Comparison of ENCODE assay signal across 12 mouse cellular contexts in the genomic region with DNA sequence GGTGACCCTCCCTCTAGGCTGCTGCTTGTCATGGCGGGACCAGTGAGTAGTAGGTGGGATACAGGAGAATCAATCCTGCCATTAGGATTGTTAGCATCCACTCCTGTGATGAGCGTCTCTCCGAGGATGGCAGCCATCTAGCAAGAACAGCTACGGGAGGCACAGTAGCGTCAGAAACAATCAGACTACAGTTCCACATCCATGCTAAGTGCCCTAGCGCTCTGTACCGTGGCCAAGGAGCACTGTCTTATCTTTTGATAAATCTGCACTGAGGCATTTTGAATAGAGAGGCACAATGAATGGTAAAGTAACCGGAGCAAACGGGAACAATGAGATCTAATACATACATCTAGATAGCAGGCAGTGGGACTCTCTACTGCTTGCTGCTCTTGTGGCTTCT. TPM values are rescaled to one million over a fixed set of nuclear protein-coding genes. Genes with fewer than 3 reads are reported as not detected.
DNase-seq lines count a peak whose midpoint lies in the region; ATAC-seq lines count a peak whose summit lies in the region.
"Had no signal": no experiment of that assay in that cellular context is flagged by ENCODE, and none has a peak within 500 bp of the region (broad histone marks: within the 10 kb centered on the region; RNA-seq: fewer than 3 reads in every experiment).

No protein-coding gene starts in this region.

- no peaks in the 10 kb centered on the region for H3K9me3 ChIP-seq in forebrain, embryonic 13.5 days (replicated peaks)
- H3K9me3 ChIP-seq in forebrain, embryonic 10.5 days: no peaks in the 10 kb centered on the region
- H3K9me3 ChIP-seq in neural tube, embryonic 13.5 days: no peaks in the 10 kb centered on the region
- H3K9me3 ChIP-seq in liver, embryonic 13.5 days (replicated peaks): no peaks in the 10 kb centered on the region
- H3K9me3 ChIP-seq in kidney, embryonic 15.5 days (replicated peaks): no peaks in the 10 kb centered on the region
- no peaks in the 10 kb centered on the region for H3K9me3 ChIP-seq in embryonic facial prominence, embryonic 10.5 days
- H3K9me3 ChIP-seq: embryonic facial prominence, embryonic 15.5 days; limb, embryonic 10.5 days had no signal

- H3K27me3 ChIP-seq in forebrain, embryonic 13.5 days: no peaks in the 10 kb centered on the region
- H3K27me3 ChIP-seq in forebrain, embryonic 10.5 days (ENCODE audit: poor library complexity, severe bottlenecking): no peaks in the 10 kb centered on the region
- H3K27me3 ChIP-seq in neural tube, embryonic 13.5 days: no peaks in the 10 kb centered on the region
- no peaks in the 10 kb centered on the region for H3K27me3 ChIP-seq in liver, embryonic 13.5 days
- H3K27me3 ChIP-seq in kidney, embryonic 15.5 days: no peaks in the 10 kb centered on the region
- no peaks in the 10 kb centered on the region for H3K27me3 ChIP-seq in embryonic facial prominence, embryonic 10.5 days (replicated peaks; ENCODE audit: low read depth, poor library complexity, severe bottlenecking)
- H3K27me3 ChIP-seq: embryonic facial prominence, embryonic 15.5 days had no signal

- peaks cover 21% of the 10 kb centered on the region for H3K4me1 ChIP-seq in forebrain, embryonic 13.5 days
- peaks cover 17% of the 10 kb centered on the region for H3K4me1 ChIP-seq in forebrain, embryonic 10.5 days
- H3K4me1 ChIP-seq in neural tube, embryonic 13.5 days (replicated peaks): peaks cover 44% of the 10 kb centered on the region
- peaks cover 100% of the 10 kb centered on the region for H3K4me1 ChIP-seq in liver, embryonic 13.5 days (replicated peaks)
- H3K4me1 ChIP-seq in kidney, embryonic 15.5 days: peaks cover 25% of the 10 kb centered on the region
- peaks cover 13% of the 10 kb centered on the region for H3K4me1 ChIP-seq in embryonic facial prominence, embryonic 10.5 days

- peaks cover 3% of the 10 kb centered on the region; the same call in 1 of the 2 replicates for H3K36me3 ChIP-seq in forebrain, embryonic 13.5 days (ENCODE audit: poor library complexity, severe bottlenecking)
- H3K36me3 ChIP-seq in forebrain, embryonic 10.5 days (replicated peaks): peaks cover 7% of the 10 kb centered on the region
- peaks cover 6% of the 10 kb centered on the region for H3K36me3 ChIP-seq in neural tube, embryonic 13.5 days
- H3K36me3 ChIP-seq in liver, embryonic 13.5 days: peaks cover 35% of the 10 kb centered on the region
- H3K36me3 ChIP-seq in kidney, embryonic 15.5 days: no peaks in the 10 kb centered on the region
- H3K36me3 ChIP-seq in embryonic facial prominence, embryonic 10.5 days (replicated peaks): peaks cover 14% of the 10 kb centered on the region
- H3K36me3 ChIP-seq: embryonic facial prominence, embryonic 15.5 days had no signal

- H3K4me3 ChIP-seq in forebrain, embryonic 13.5 days: no peak overlapping the region
- H3K4me3 ChIP-seq in forebrain, embryonic 10.5 days: no peak overlapping the region
- no peak overlapping the region for H3K4me3 ChIP-seq in neural tube, embryonic 13.5 days
- no peak overlapping the region for H3K4me3 ChIP-seq in liver, embryonic 13.5 days (replicated peaks)
- H3K4me3 ChIP-seq in kidney, embryonic 15.5 days (replicated peaks): no peak overlapping the region
- no peak overlapping the region for H3K4me3 ChIP-seq in embryonic facial prominence, embryonic 10.5 days
- H3K4me3 ChIP-seq: embryonic facial prominence, embryonic 15.5 days; limb, embryonic 10.5 days had no signal

- DNase-seq in forebrain, embryonic 10.5 days (ENCODE audit: extremely low spot score, low spot score): no peak
- DNase-seq in neural tube, embryonic 10.5 days (ENCODE audit: extremely low spot score, low spot score): no peak
- DNase-seq in liver, embryonic 13.5 days: no peak
- no peak for DNase-seq in embryonic facial prominence, embryonic 10.5 days (ENCODE audit: low spot score)
- DNase-seq in embryo, embryonic 10.5 days (ENCODE audit: low spot score): no peak
- DNase-seq: heart, postnatal 10 days; thymus, postnatal 36 days had no signal

- WGBS in forebrain, embryonic 13.5 days: 46% methylated on average over 9 of the region's 9 CpGs
- WGBS in forebrain, embryonic 10.5 days: 93% methylated on average over 9 of the region's 9 CpGs
- WGBS in neural tube, embryonic 13.5 days: 42% methylated on average over 9 of the region's 9 CpGs
- WGBS in liver, embryonic 13.5 days (ENCODE audit: insufficient replicate concordance): 66% methylated on average over 9 of the region's 9 CpGs
- WGBS in kidney, embryonic 15.5 days: 74% methylated on average over 9 of the region's 9 CpGs
- WGBS in embryonic facial prominence, embryonic 10.5 days: 88% methylated on average over 9 of the region's 9 CpGs

- H3K9ac ChIP-seq in forebrain, embryonic 13.5 days: no peak overlapping the region
- H3K9ac ChIP-seq in neural tube, embryonic 13.5 days: peak overlapping the region; percentile 38; the same call in 1 of the 2 replicates
- peak overlapping the region; percentile 50; the same call in 1 of the 2 replicates for H3K9ac ChIP-seq in liver, embryonic 13.5 days
- no peak overlapping the region for H3K9ac ChIP-seq in kidney, embryonic 15.5 days
- H3K9ac ChIP-seq: embryonic facial prominence, embryonic 15.5 days had no signal

- H3K27ac ChIP-seq in forebrain, embryonic 13.5 days: peak overlapping the region; percentile 57
- H3K27ac ChIP-seq in forebrain, embryonic 10.5 days: no peak overlapping the region
- peak overlapping the region; percentile 64 for H3K27ac ChIP-seq in neural tube, embryonic 13.5 days (replicated peaks)
- H3K27ac ChIP-seq in liver, embryonic 13.5 days: peak overlapping the region; percentile 97
- H3K27ac ChIP-seq in kidney, embryonic 15.5 days: no peak overlapping the region
- no peak overlapping the region for H3K27ac ChIP-seq in embryonic facial prominence, embryonic 10.5 days (replicated peaks)
- H3K27ac ChIP-seq: embryonic facial prominence, embryonic 15.5 days; limb, embryonic 10.5 days had no signal

- ATAC-seq in forebrain, embryonic 13.5 days: no peak
- ATAC-seq in neural tube, embryonic 13.5 days (ENCODE audit: low read depth): 0 out of 2 replicates have a peak, but pooled peaks have one; percentile 1
- ATAC-seq in liver, embryonic 13.5 days (ENCODE audit: low read depth): no peak
- ATAC-seq in kidney, embryonic 15.5 days (replicated peaks; ENCODE audit: low FRiP score): no peak

- H3K4me2 ChIP-seq in forebrain, embryonic 13.5 days: no peak overlapping the region
- no peak overlapping the region for H3K4me2 ChIP-seq in neural tube, embryonic 13.5 days
- no peak overlapping the region for H3K4me2 ChIP-seq in liver, embryonic 13.5 days
- no peak overlapping the region for H3K4me2 ChIP-seq in kidney, embryonic 15.5 days
- H3K4me2 ChIP-seq: embryonic facial prominence, embryonic 15.5 days had no signal

RNA-seq across cellular contexts. Expression of gene Mical3, which starts 32.7 kb away (rescaled TPM):
- 20.9 and 25.5 TPM in 2 replicates for polyA plus RNA-seq in forebrain, embryonic 13.5 days (2015; fragmentation: Nextera tagmentation; extraction: Ambion mirVana)
- 8.4 and 9.0 TPM in 2 replicates for polyA plus RNA-seq in forebrain, embryonic 10.5 days (2016; fragmentation: Nextera tagmentation; extraction: Ambion mirVana)
- 28.1 TPM in 2 replicates for polyA plus RNA-seq in neural tube, embryonic 13.5 days (2015; fragmentation: Nextera tagmentation; extraction: Ambion mirVana)
- 9.9 and 10.7 TPM in 2 replicates for polyA plus RNA-seq in liver, embryonic 13.5 days (2015; fragmentation: Nextera tagmentation; extraction: Ambion mirVana)
- 12.0 and 13.1 TPM in 2 replicates for polyA plus RNA-seq in kidney, embryonic 15.5 days (2015; fragmentation: Nextera tagmentation; extraction: Ambion mirVana)
- polyA plus RNA-seq in embryonic facial prominence, embryonic 10.5 days (2016; fragmentation: Nextera tagmentation; extraction: Ambion mirVana): 9.9 and 10.4 TPM in 2 replicates

Comparison
In these comparisons a context has a peak if more than half of its experiments do, and no peak if none do; other contexts are left out.
1. H3K27ac ChIP-seq: peak in forebrain, embryonic 13.5 days (single experiment), neural tube, embryonic 13.5 days (single experiment) and liver, embryonic 13.5 days (single experiment); none in forebrain, embryonic 10.5 days (single experiment), kidney, embryonic 15.5 days (single experiment) and embryonic facial prominence, embryonic 10.5 days (single experiment).
2. H3K9ac ChIP-seq: peak in neural tube, embryonic 13.5 days (single experiment) and liver, embryonic 13.5 days (single experiment); none in forebrain, embryonic 13.5 days (single experiment) and kidney, embryonic 15.5 days (single experiment).